Mouse (Mus musculus): ENCODE data around the gene Tekt1. TPM values are rescaled to one million over a fixed set of nuclear protein-coding genes. Genes with fewer than 3 reads are reported as not detected.
"Not testable (repeated sequence)": the region's sequence is repeated elsewhere in the genome, so short reads cannot be mapped to it uniquely, and the experiment has no call there.

The Tekt1 gene
- polyA plus RNA-seq, 1 experiment from 2014 or later = 0.67 TPM

DNA sequence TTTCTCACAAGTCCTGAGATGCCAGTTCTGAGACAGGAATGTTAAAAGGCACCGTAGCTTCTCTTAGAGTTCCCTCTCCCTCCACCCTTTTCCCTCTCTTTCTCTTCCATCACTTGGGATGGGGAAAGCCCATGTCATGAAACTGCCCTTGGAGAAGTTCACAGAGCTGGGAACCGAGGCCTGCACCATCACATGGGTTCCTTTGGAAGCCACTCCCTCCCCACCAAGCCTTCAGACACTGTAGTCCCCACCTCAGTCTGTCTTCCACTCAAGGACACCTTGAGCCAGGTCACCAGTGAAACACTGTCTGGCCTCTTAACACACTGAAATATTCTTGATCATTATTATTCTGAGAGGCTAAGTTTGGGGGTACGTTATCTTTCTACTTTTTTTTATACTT lies 9.1 kb downstream of the Tekt1 start:
- Histone ChIP-seq H3K4me1 (peaks cover 10% of the 10 kb centered on the region; the same call in 1 of the 2 replicates), H3K27ac (no peak overlapping the region), H3K9ac (no peak overlapping the region), H3K36me3 (no peaks in the 10 kb centered on the region), H3K4me2 (no peak overlapping the region), H3K9me3 (no peaks in the 10 kb centered on the region), H3K4me3 (replicated peaks) (no peak overlapping the region), H3K27me3 (replicated peaks) (no peaks in the 10 kb centered on the region)
- ATAC-seq (ENCODE audit: insufficient read depth, low FRiP score, low read depth) = no peak
- WGBS = 75% methylated on average over 3 of the region's 3 CpGs

DNA sequence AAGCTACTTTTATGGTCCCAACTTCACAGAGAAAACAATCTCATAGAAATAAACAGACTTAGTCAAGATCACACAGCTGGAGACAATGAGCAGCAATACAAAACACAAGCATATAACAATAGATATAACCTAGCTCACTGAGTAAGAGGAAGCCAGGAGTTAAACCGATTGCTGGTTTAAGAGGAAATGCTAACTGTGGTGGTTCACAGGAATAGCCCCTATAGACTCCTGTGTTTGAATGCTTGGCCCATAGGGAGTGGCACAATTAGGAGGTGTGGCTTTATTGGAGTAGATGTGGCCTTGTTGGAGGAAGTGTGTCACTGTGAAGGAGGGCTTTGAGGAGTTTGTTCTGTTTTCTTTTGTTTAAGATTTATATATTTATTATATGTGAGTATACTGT lies 10.0 kb downstream of the Tekt1 start:
- no peaks in the 10 kb centered on the region for H3K36me3 ChIP-seq
- WGBS = 67% methylated on average over 1 of the region's 1 CpGs
- H3K4me1 ChIP-seq = peaks cover 10% of the 10 kb centered on the region; the same call in 1 of the 2 replicates
- H3K9me3 ChIP-seq = no peaks in the 10 kb centered on the region
- H3K4me3 ChIP-seq (replicated peaks) = no peak overlapping the region
- no peak for ATAC-seq (ENCODE audit: insufficient read depth, low FRiP score, low read depth)
- no peaks in the 10 kb centered on the region for H3K27me3 ChIP-seq (replicated peaks)
- H3K27ac ChIP-seq = no peak overlapping the region
- no peak overlapping the region for H3K9ac ChIP-seq
- no peak overlapping the region for H3K4me2 ChIP-seq

DNA sequence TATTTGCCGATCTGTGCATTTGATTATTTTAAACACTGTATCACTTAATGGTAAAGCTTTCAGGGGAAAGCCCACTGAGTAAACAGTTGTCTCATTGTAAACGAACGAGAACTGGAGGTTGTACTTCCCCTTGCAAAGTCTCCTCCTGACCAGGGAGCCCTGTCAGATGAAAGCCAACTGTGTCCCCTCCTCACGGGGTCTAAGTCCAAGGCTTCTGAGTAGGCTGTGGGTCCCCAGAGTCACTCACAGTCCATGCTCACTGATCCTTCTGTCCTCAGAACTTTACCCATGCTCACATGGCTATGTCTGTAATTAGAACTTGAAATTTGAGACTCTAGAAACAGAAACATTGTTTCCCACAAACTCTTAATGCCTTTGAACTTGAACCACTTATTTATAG lies 12.6 kb downstream of the Tekt1 start:
- no peak for ATAC-seq (ENCODE audit: insufficient read depth, low FRiP score, low read depth)
- no peaks in the 10 kb centered on the region for H3K27me3 ChIP-seq (replicated peaks)
- no peaks in the 10 kb centered on the region for H3K36me3 ChIP-seq
- H3K27ac ChIP-seq = no peak overlapping the region
- WGBS = 18% methylated on average over 4 of the region's 4 CpGs
- no peak overlapping the region for H3K4me2 ChIP-seq
- H3K9ac ChIP-seq = no peak overlapping the region
- no peaks in the 10 kb centered on the region for H3K9me3 ChIP-seq
- 0 out of 2 replicates have a peak, but pooled peaks cover 6% of the 10 kb centered on the region for H3K4me1 ChIP-seq
- H3K4me3 ChIP-seq (replicated peaks) = no peak overlapping the region

DNA sequence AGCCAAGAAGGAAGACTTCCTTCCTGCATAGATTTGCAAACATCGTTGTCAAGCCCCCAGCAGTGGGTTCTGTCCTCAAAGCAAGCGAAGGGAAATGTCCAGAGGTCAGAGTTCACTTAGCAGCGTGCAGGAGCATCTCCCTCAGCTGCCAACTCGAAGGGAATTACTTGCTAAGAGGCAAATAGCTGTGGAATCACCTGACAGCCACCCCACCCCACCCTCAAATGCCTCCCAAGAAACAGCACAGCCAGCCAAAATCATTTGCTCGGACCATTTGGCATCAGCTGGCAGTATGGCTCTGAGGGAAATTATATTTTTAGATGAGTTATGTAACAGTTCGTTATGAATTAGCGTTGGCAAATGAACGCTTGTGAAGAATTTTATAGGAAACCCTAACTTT lies 13.2 kb downstream of the Tekt1 start:
- no peak overlapping the region for H3K4me2 ChIP-seq
- H3K27ac ChIP-seq = no peak overlapping the region
- no peak overlapping the region for H3K9ac ChIP-seq
- 0 out of 2 replicates have a peak, but pooled peaks cover 6% of the 10 kb centered on the region for H3K4me1 ChIP-seq
- 40% methylated on average over 8 of the region's 8 CpGs for WGBS
- no peaks in the 10 kb centered on the region for H3K36me3 ChIP-seq
- no peak for ATAC-seq (ENCODE audit: insufficient read depth, low FRiP score, low read depth)
- no peaks in the 10 kb centered on the region for H3K9me3 ChIP-seq
- H3K4me3 ChIP-seq (replicated peaks) = no peak overlapping the region
- H3K27me3 ChIP-seq (replicated peaks) = no peaks in the 10 kb centered on the region

DNA sequence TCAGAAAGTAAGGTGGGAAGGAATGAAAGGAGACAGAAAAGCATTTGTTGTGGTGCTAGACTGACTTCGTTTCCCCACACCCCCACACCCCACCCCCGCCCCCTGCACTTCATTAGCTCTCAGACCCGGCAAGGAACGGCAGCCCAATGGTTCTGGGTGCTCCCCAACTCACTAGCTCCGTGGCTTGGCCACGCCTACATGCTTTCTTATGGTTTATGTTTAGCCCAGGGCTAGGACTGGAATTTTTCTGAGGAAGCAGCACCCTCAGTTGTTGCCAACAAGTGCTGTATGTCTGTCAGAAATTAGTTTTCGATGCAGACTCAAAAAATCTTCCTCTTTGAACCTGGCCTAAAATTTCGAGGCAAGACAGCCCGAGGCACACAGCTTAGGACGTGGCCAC lies 13.7 kb downstream of the Tekt1 start:
- Histone ChIP-seq H3K9ac (no peak overlapping the region), H3K4me2 (no peak overlapping the region), H3K9me3 (no peaks in the 10 kb centered on the region), H3K36me3 (no peaks in the 10 kb centered on the region), H3K27ac (no peak overlapping the region), H3K4me1 (0 out of 2 replicates have a peak, but pooled peaks cover 6% of the 10 kb centered on the region), H3K4me3 (replicated peaks) (no peak overlapping the region), H3K27me3 (replicated peaks) (no peaks in the 10 kb centered on the region)
- no peak for ATAC-seq (ENCODE audit: insufficient read depth, low FRiP score, low read depth)
- WGBS = 43% methylated on average over 10 of the region's 10 CpGs

DNA sequence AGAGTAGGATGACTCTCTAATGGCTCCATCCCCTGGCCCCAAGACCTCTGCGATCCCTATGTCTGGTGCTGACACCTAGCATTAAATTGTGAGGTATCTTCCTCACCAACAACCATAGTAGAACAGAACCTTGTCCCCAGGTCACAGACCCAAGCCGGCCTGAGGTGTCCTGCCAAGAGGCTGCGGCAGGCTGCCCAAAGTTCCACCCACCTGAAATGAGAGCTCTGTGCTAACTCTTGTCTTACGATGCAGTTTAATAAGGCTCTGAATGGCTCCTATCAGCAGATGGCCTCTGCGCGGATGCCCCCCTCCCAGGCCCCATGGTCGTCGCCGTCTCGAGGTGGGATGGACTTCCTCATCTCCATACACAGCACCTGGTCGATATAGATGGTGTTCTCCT lies 17.8 kb downstream of the Tekt1 start:
- 85% methylated on average over 11 of the region's 11 CpGs for WGBS
- H3K4me1 ChIP-seq = 0 out of 2 replicates have a peak, but pooled peaks cover 6% of the 10 kb centered on the region
- H3K9ac ChIP-seq = no peak overlapping the region

DNA sequence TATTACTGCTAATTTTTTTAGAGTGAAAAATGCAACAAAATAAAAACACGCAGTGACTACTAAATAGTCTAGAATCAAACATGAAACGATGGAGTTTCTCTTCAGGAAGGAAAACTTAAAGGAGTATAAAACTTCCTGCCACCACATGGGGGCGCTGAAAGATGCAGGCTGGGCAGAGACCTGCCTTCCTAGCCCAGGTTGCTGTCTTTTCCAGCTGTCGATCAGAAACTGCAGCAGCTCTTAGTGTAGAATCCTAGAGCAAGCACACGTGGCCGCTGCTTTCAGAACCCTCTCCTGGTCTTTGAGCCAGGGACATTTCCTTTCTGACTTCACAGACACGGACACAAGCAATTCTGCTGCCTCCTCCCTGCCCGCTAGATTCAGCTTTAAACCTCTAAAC lies 18.3 kb downstream of the Tekt1 start:
- WGBS = 21% methylated on average over 8 of the region's 8 CpGs
- Histone ChIP-seq H3K9ac (no peak overlapping the region), H3K36me3 (no peaks in the 10 kb centered on the region), H3K9me3 (no peaks in the 10 kb centered on the region), H3K27me3 (replicated peaks) (no peaks in the 10 kb centered on the region), H3K4me1 (0 out of 2 replicates have a peak, but pooled peaks cover 5% of the 10 kb centered on the region), H3K4me2 (no peak overlapping the region), H3K27ac (no peak overlapping the region), H3K4me3 (replicated peaks) (no peak overlapping the region)
- no peak for ATAC-seq (ENCODE audit: insufficient read depth, low FRiP score, low read depth)

More for the DNA sequence above, 17.8 kb downstream of the Tekt1 start:
- no peaks in the 10 kb centered on the region for H3K9me3 ChIP-seq
- H3K27me3 ChIP-seq (replicated peaks) = no peaks in the 10 kb centered on the region
- no peak overlapping the region for H3K4me3 ChIP-seq (replicated peaks)
- no peak for ATAC-seq (ENCODE audit: insufficient read depth, low FRiP score, low read depth)
- H3K4me2 ChIP-seq = no peak overlapping the region
- no peak overlapping the region for H3K27ac ChIP-seq
- H3K36me3 ChIP-seq = no peaks in the 10 kb centered on the region

DNA sequence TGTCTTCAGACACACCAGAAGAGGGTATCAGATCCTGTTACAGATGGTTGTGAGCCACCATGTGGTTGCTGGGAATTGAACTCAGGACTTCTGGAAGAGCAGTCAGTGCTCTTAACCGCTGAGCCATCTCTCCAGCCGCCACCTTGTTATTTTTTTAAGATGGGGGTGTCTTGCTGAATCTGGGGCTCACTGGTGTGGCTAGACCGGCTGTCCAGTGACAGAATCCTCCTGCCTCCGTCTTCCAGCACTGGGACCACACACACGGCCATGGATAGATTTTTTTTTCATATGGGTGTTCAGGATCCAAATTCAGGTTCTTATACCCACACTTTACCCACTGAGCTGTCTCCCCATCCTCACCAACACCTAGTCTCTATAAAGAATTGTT lies 19.0 kb downstream of the Tekt1 start:
- not testable (repeated sequence) for H3K27me3 ChIP-seq (replicated peaks); H3K36me3 ChIP-seq; H3K4me1 ChIP-seq; H3K4me2 ChIP-seq; H3K9ac ChIP-seq; H3K9me3 ChIP-seq; H3K4me3 ChIP-seq (replicated peaks); H3K27ac ChIP-seq; ATAC-seq (ENCODE audit: insufficient read depth, low FRiP score, low read depth)
- 87% methylated on average over 5 of the region's 5 CpGs for WGBS

DNA sequence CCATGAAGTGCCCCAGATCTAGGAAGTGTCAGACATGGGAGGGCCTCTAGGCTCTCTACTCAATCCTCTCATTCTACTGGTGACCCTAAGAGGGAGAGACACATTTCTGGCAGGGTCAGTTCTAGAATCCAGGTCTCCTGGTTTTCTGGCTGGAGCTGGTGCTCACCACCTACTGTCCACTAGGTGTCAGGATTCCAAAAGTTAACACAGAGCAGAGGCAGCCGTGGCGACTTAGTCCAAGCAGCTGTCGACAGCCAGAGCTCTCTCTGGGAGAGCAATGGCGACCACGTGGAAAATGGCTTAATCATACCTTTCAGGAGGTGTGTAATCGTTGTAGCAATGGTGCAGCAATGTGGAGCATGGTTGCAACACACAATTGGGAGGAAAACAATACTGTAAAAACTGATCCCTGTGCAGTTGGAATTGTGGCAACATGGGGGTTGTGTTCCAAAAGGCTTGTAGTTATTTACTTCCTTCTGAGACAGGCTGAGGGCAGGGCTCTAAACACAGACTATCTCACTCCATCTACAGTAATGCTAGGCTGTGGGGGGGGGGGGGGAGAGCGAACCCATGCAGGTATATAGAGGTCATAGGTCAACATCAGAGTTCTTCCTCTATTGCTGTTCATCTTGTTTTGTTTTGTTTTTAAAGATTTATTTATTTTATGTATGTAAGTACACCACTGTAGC lies 19.5 kb downstream of the Tekt1 start:
- Histone ChIP-seq H3K9me3 (no peaks in the 10 kb centered on the region), H3K4me1 (no peaks in the 10 kb centered on the region), H3K27me3 (replicated peaks) (no peaks in the 10 kb centered on the region), H3K9ac (no peak overlapping the region), H3K4me2 (no peak overlapping the region), H3K4me3 (replicated peaks) (no peak overlapping the region), H3K36me3 (no peaks in the 10 kb centered on the region), H3K27ac (no peak overlapping the region)
- WGBS = 9% methylated on average over 7 of the region's 7 CpGs
- no peak for ATAC-seq (ENCODE audit: insufficient read depth, low FRiP score, low read depth)

DNA sequence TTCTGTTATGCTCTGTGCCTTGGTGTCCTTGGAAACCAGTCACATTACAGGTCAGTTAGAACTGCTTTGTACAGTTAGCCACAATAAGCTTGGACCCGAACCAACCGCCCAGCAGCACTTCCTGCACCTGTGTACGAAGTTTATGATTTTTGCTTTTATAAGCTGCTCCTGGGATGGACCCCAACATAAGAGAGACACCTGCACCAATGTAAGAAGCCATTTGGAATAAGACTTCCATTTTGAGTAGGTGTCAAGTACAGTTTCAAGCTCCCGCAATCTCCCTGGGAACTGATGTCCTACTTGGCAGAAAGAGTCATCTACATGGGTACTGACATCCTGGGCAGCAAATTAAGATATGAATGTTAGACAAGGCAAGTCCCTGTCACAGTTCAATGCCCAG lies 22.5 kb downstream of the Tekt1 start:
- Histone ChIP-seq H3K9ac (no peak overlapping the region), H3K4me1 (no peaks in the 10 kb centered on the region), H3K36me3 (no peaks in the 10 kb centered on the region), H3K9me3 (no peaks in the 10 kb centered on the region), H3K27me3 (replicated peaks) (no peaks in the 10 kb centered on the region), H3K4me3 (replicated peaks) (no peak overlapping the region), H3K27ac (no peak overlapping the region), H3K4me2 (no peak overlapping the region)
- no peak for ATAC-seq (ENCODE audit: insufficient read depth, low FRiP score, low read depth)
- 82% methylated on average over 4 of the region's 4 CpGs for WGBS

DNA sequence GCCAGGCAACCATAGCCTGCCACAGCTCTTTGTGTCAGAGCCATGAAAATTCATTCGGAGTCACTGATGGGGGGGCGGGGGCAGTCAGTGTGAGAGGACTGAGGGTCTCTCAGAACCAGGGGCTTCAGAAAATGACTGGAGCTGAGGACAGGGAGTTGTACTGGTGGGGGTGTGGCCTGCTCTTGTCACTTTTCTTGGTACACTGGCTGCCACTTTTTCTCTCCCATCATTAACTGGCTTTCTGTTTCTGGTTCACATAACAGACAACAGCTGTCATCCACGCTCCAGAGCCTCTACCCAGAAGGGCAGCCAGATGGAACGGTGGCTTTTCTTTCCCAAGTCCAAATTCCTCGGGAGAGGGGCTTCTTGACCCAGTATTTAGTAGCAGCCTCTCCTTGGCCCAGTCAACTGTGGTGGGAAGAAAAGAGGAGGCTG lies 23.8 kb downstream of the Tekt1 start:
- Histone ChIP-seq H3K9me3 (no peaks in the 10 kb centered on the region), H3K4me1 (no peaks in the 10 kb centered on the region), H3K27ac (no peak overlapping the region), H3K4me3 (replicated peaks) (no peak overlapping the region), H3K9ac (no peak overlapping the region), H3K36me3 (no peaks in the 10 kb centered on the region), H3K27me3 (replicated peaks) (no peaks in the 10 kb centered on the region), H3K4me2 (no peak overlapping the region)
- no peak for ATAC-seq (ENCODE audit: insufficient read depth, low FRiP score, low read depth)
- 58% methylated on average over 5 of the region's 5 CpGs for WGBS

DNA sequence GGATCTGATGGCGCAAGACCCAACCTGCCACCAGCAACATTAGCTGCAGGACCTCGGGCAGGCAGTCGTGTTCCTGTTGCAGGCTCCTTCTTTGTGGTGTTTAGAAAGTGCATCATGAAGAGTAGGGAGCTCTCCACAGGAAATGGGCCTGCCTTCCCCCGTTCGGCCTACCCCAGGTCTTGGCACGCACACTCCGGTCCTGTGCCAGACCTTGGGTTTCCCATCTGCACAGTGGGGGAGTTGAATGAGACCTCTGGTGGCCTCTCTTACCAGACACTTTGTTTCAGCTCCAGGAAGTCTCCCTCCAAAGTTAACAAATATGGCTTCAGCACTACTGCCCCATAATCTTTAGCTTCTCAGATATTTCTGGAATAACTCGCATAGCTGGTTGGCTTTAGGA lies 25.5 kb downstream of the Tekt1 start:
- no peak overlapping the region for H3K27ac ChIP-seq
- H3K4me3 ChIP-seq (replicated peaks) = no peak overlapping the region
- ATAC-seq (ENCODE audit: insufficient read depth, low FRiP score, low read depth) = no peak
- no peaks in the 10 kb centered on the region for H3K9me3 ChIP-seq
- H3K4me1 ChIP-seq = no peaks in the 10 kb centered on the region
- no peak overlapping the region for H3K4me2 ChIP-seq
- no peaks in the 10 kb centered on the region for H3K27me3 ChIP-seq (replicated peaks)
- no peaks in the 10 kb centered on the region for H3K36me3 ChIP-seq
- 73% methylated on average over 8 of the region's 8 CpGs for WGBS
- H3K9ac ChIP-seq = no peak overlapping the region

DNA sequence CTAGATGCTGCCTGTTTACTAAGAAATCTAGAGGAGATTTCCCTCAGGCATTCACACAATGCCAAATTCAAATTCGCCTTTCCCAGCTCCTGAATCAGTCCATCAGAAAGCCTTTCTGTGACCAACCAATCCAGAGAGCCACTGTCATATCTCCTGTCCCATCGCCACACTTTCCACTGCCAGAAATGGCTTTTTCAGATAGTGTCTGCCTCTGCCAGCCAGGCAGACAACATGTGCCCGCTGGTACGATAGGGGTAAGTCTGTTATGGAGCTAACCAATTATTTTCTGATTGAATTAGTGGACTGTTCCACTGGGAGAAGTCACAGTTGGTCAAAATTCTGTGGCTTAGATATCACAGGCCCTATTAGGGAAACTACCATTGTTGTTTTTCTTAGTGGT lies 27.6 kb downstream of the Tekt1 start:
- Histone ChIP-seq H3K9ac (no peak overlapping the region), H3K4me1 (no peaks in the 10 kb centered on the region), H3K9me3 (no peaks in the 10 kb centered on the region), H3K4me2 (no peak overlapping the region), H3K27ac (no peak overlapping the region), H3K36me3 (no peaks in the 10 kb centered on the region), H3K27me3 (replicated peaks) (no peaks in the 10 kb centered on the region), H3K4me3 (replicated peaks) (no peak overlapping the region)
- 79% methylated on average over 4 of the region's 4 CpGs for WGBS
- no peak for ATAC-seq (ENCODE audit: insufficient read depth, low FRiP score, low read depth)

All from stomach, embryonic 15.5 days (tissue).